Mouse (Mus musculus): ENCODE measurements at regions not wholly inside any gene's neighbourhood (a gene's known extent, or its start where the extent isn't known, plus 50 kb on each side); places are given as distances from the start of the nearest gene placed in this dataset.

- Histone ChIP-seq H3K36me3 (ENCODE audit: control insufficient read depth in 1 of 2, insufficient read depth in 2 of 2, low read length in 2 of 2) (no peaks in the 10 kb centered on the region), H3K4me1 (ENCODE audit: control insufficient read depth in 1 of 2, insufficient read depth in 2 of 2, low read length in 2 of 2) (no peaks in the 10 kb centered on the region), H3K79me2 (ENCODE audit: control insufficient read depth, insufficient read depth, low read length, poor library complexity) (no peaks in the 10 kb centered on the region), H3K27me3 (ENCODE audit: control insufficient read depth in 1 of 2, insufficient read depth in 2 of 2, low read length in 2 of 2) (no peaks in the 10 kb centered on the region), H3K4me3 (ENCODE audit: control insufficient read depth in 1 of 2, insufficient read depth in 1 of 2, low read depth in 2 of 2, low read length in 2 of 2) (no peak overlapping the region), H3K27ac (ENCODE audit: control insufficient read depth, low read depth, low read length) (no peak overlapping the region), H3K9me3 (replicated peaks; ENCODE audit: insufficient read depth, low read length) (no peaks in the 10 kb centered on the region), H3K9ac (ENCODE audit: control insufficient read depth, low read depth, low read length, poor library complexity, severe bottlenecking) (no peak overlapping the region)
- TF ChIP-seq TBP (IDR thresholded peaks at IDR 0.05; ENCODE audit: low read depth, low read length) (no peak), TCF12 (IDR thresholded peaks at IDR 0.05; ENCODE audit: low read depth, low read length) (no peak), USF1 (IDR thresholded peaks at IDR 0.05; ENCODE audit: low read depth, low read length) (no peak), CTCF (IDR thresholded peaks at IDR 0.05 in 2 of 3, conservative IDR thresholded peaks at IDR 0.05 in 1 of 3; ENCODE audit: control insufficient read depth in 1 of 3, insufficient read depth in 1 of 3, low read depth in 2 of 3, low read length in 3 of 3, poor library complexity in 1 of 3, severe bottlenecking in 1 of 3) (no peak), RCOR1 (IDR thresholded peaks at IDR 0.05; ENCODE audit: low read depth, low read length) (no peak), UBTF (IDR thresholded peaks at IDR 0.05; ENCODE audit: borderline replicate concordance, insufficient read depth, low read depth, low read length) (no peak), NELFE (IDR thresholded peaks at IDR 0.05; ENCODE audit: low read depth, low read length) (no peak), CHD2 (IDR thresholded peaks at IDR 0.05; ENCODE audit: low read length) (no peak), RAD21 (IDR thresholded peaks at IDR 0.05; ENCODE audit: low read depth, low read length) (no peak), GATA1 (IDR thresholded peaks at IDR 0.05; ENCODE audit: low read depth, low read length) (no peak), POLR2AphosphoS2 (IDR thresholded peaks at IDR 0.05; ENCODE audit: low read length) (no peak), EP300 (IDR thresholded peaks at IDR 0.05; ENCODE audit: low read depth in 1 of 2, low read length in 2 of 2) (no peak)
- no peak for DNase-seq (ENCODE audit: low read depth, low spot score)
These were observed 168.3 kb upstream of the L3mbtl3 start for GRCm38 (mm10) chr10:26544061-26544460.

DNA sequence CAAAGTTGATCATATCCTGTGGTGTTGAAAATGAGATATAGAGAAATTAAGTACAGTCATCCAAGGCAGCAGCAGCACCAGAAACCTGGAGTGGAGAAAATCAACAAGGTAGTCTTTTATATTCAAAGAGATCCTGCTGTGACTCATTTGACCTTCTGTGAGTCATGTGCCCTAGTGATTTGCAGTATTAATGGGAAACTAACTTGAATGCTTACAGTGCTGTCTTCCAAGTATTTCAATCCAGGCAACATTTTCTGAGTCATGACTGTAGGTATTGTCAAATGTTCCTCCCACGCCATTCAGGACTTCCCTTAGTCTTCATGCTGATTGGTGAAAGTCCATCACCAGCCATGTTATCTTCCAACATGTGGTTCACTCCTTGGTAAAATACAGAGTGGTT lies 169.0 kb upstream of the L3mbtl3 start:
- no peaks in the 10 kb centered on the region for H3K36me3 ChIP-seq (ENCODE audit: control insufficient read depth in 1 of 2, insufficient read depth in 2 of 2, low read length in 2 of 2)
- DNase-seq (ENCODE audit: low read depth, low spot score): no peak
- H3K9me3 ChIP-seq (replicated peaks; ENCODE audit: insufficient read depth, low read length): no peaks in the 10 kb centered on the region
- H3K27ac ChIP-seq (ENCODE audit: control insufficient read depth, low read depth, low read length): no peak overlapping the region
- H3K27me3 ChIP-seq (ENCODE audit: control insufficient read depth in 1 of 2, insufficient read depth in 2 of 2, low read length in 2 of 2): no peaks in the 10 kb centered on the region
- no peak overlapping the region for H3K4me3 ChIP-seq (ENCODE audit: control insufficient read depth in 1 of 2, insufficient read depth in 1 of 2, low read depth in 2 of 2, low read length in 2 of 2)
- TF ChIP-seq POLR2A (IDR thresholded peaks at IDR 0.05; ENCODE audit: control insufficient read depth in 1 of 2, insufficient read depth in 1 of 2, low read depth in 1 of 2, low read length in 2 of 2, poor library complexity in 1 of 2): no peak
- no peak for TF ChIP-seq JUND (IDR thresholded peaks at IDR 0.05; ENCODE audit: low read depth, low read length)
- TF ChIP-seq MYB (IDR thresholded peaks at IDR 0.05; ENCODE audit: low read depth, low read length): no peak
- TF ChIP-seq MXI1 (IDR thresholded peaks at IDR 0.05; ENCODE audit: low read depth, low read length): no peak
- TF ChIP-seq CTCF (IDR thresholded peaks at IDR 0.05 in 2 of 3, conservative IDR thresholded peaks at IDR 0.05 in 1 of 3; ENCODE audit: control insufficient read depth in 1 of 3, insufficient read depth in 1 of 3, low read depth in 2 of 3, low read length in 3 of 3, poor library complexity in 1 of 3, severe bottlenecking in 1 of 3): no peak
- no peak for TF ChIP-seq ELF1 (IDR thresholded peaks at IDR 0.05; ENCODE audit: low read depth, low read length)
- no peak for TF ChIP-seq RCOR1 (IDR thresholded peaks at IDR 0.05; ENCODE audit: low read depth, low read length)
- no peak for TF ChIP-seq SIN3A (IDR thresholded peaks at IDR 0.05; ENCODE audit: low read length)
- no peak for TF ChIP-seq RAD21 (IDR thresholded peaks at IDR 0.05; ENCODE audit: low read depth, low read length)
- TF ChIP-seq MYC (IDR thresholded peaks at IDR 0.05; ENCODE audit: low read depth, low read length): no peak
- TF ChIP-seq MEF2A (IDR thresholded peaks at IDR 0.05; ENCODE audit: extremely low read depth, insufficient replicate concordance, low read depth, low read length, poor library complexity, severe bottlenecking): no peak
- no peak for TF ChIP-seq GATA1 (IDR thresholded peaks at IDR 0.05; ENCODE audit: low read depth, low read length)
- TF ChIP-seq UBTF (IDR thresholded peaks at IDR 0.05; ENCODE audit: borderline replicate concordance, insufficient read depth, low read depth, low read length): no peak
- TF ChIP-seq TBP (IDR thresholded peaks at IDR 0.05; ENCODE audit: low read depth, low read length): no peak
- TF ChIP-seq ZC3H11A (IDR thresholded peaks at IDR 0.05; ENCODE audit: low read depth, low read length): no peak
- no peak for TF ChIP-seq USF1 (IDR thresholded peaks at IDR 0.05; ENCODE audit: low read depth, low read length)
- no peak for TF ChIP-seq ETS1 (IDR thresholded peaks at IDR 0.05; ENCODE audit: low read depth, low read length)
- no peaks in the 10 kb centered on the region for H3K4me1 ChIP-seq (ENCODE audit: control insufficient read depth in 1 of 2, insufficient read depth in 2 of 2, low read length in 2 of 2)
- H3K79me2 ChIP-seq (ENCODE audit: control insufficient read depth, insufficient read depth, low read length, poor library complexity): no peaks in the 10 kb centered on the region
- H3K9ac ChIP-seq (ENCODE audit: control insufficient read depth, low read depth, low read length, poor library complexity, severe bottlenecking): no peak overlapping the region

Measured in MEL (cell line).